Mouse (Mus musculus): ENCODE measurements around the gene Sectm1b. TPM values are rescaled to one million over a fixed set of nuclear protein-coding genes. Genes with fewer than 3 reads are reported as not detected.

Sectm1b gene
- total and polyA plus RNA-seq, 3 experiments: not detected

DNA sequence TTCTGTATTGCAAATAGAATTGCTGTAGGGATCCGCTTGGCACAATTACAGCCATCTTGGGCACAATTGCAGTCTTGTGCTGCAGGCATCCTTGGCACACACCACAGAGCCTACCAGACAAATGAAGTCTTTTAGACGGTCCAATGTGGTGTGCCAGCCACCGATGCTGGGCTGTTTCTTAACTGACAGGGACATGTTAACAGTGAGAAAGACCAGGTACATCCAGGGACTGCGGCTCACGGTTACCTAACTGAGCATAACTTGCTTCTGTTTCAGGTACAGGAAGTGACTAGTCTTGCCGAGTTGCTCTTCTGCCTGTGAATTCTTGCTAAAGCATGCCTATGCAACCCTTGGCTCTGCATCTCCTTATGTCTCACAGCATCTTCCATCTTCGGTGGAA is 49.7 kb downstream of the Sectm1b start:
- Histone ChIP-seq H3K9ac (ENCODE audit: low read depth, low read length) (no peak overlapping the region), H3K36me3 (ENCODE audit: control insufficient read depth, insufficient read depth, low read length) (no peaks in the 10 kb centered on the region), H3K27ac (no peak overlapping the region), H3K27me3 (ENCODE audit: control insufficient read depth, insufficient read depth, low read length) (no peaks in the 10 kb centered on the region), H3K79me2 (replicated peaks; ENCODE audit: control insufficient read depth, insufficient read depth, low read length) (no peaks in the 10 kb centered on the region), H3K4me1 (ENCODE audit: control insufficient read depth, insufficient read depth, low read length) (no peaks in the 10 kb centered on the region), H3K4me3 (no peak overlapping the region)
- 86% methylated on average over 7 of the region's 7 CpGs for WGBS
- no peak for TF ChIP-seq CTCF (IDR thresholded peaks at IDR 0.05)
- TF ChIP-seq EP300 (IDR thresholded peaks at IDR 0.05; ENCODE audit: insufficient read depth, low read depth, low read length): no peak
- no peak for TF ChIP-seq POLR2A (IDR thresholded peaks at IDR 0.05; ENCODE audit: insufficient read depth, low read depth, low read length)
- intact Hi-C loops (cut with DNase I): no loop called here
- no peak for DNase-seq

DNA sequence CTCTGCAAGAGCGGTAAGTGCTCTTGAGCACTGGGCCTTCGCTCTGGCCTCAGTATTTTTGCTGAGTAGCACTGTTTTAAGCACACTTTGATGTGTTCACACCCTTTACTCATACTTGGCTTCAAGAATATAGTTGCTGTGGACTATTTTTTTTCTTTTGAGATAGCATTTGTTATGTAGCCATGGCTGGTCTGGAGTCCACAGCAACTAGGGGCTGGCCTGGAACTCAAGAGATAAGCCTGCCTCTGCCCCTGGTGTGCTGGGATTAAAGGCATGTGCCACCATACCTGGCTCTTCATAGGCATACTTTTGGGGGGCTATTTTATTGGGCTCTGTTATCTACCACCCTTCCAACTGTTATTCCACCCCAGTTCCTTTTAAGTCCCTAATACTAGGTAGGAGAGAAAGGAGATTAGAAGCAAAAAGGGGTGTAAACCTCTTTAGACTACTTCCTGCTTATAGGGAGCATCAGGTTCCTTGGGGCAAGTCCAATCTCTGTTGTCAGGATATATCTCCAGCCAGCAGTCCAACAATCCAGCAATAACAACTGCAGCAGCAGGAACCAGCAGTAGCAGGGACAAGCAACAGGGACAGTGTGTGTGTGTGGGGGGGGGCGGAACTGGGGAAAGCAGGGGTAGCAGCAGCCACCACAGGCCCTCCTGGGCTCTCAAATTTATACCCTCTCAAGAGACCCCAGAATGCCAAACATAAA is 53.2 kb downstream of the Sectm1b start:
- intact Hi-C loops (cut with DNase I): no loop called here
- no peaks in the 10 kb centered on the region for H3K79me2 ChIP-seq (replicated peaks; ENCODE audit: control insufficient read depth, insufficient read depth, low read length)
- TF ChIP-seq EP300 (IDR thresholded peaks at IDR 0.05; ENCODE audit: insufficient read depth, low read depth, low read length) (no peak), CTCF (IDR thresholded peaks at IDR 0.05) (no peak), POLR2A (IDR thresholded peaks at IDR 0.05; ENCODE audit: insufficient read depth, low read depth, low read length) (no peak)
- H3K9ac ChIP-seq (ENCODE audit: low read depth, low read length): no peak overlapping the region
- no peaks in the 10 kb centered on the region for H3K4me1 ChIP-seq (ENCODE audit: control insufficient read depth, insufficient read depth, low read length)
- H3K36me3 ChIP-seq (ENCODE audit: control insufficient read depth, insufficient read depth, low read length): no peaks in the 10 kb centered on the region
- WGBS: 96% methylated on average over 3 of the region's 3 CpGs
- no peaks in the 10 kb centered on the region for H3K27me3 ChIP-seq (ENCODE audit: control insufficient read depth, insufficient read depth, low read length)
- H3K27ac ChIP-seq: no peak overlapping the region
- DNase-seq: no peak
- H3K4me3 ChIP-seq: no peak overlapping the region

DNA sequence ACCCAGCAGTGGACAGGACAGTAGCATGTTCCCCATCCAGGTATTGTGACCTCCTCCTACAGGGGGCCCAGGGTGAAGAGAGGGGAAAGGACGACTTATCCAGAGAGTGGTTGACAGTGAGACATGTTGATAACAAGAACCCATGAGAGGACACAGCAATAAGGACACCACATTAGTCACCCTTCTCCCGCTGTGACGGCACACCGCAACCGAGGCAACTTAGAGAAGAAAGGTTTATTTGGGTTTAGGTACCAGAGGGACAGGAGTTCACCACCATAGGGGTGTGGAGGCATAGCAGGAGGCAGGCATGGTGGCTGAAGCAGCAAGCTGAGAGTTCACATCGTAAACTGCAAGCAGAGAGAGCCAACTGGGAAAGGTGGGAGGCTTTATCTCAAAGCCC is 57.2 kb downstream of the Sectm1b start:
- no peak overlapping the region for H3K9ac ChIP-seq (ENCODE audit: low read depth, low read length)
- 62% methylated on average over 6 of the region's 6 CpGs for WGBS
- no peak overlapping the region for H3K4me3 ChIP-seq
- H3K27ac ChIP-seq: no peak overlapping the region
- H3K36me3 ChIP-seq (ENCODE audit: control insufficient read depth, insufficient read depth, low read length): no peaks in the 10 kb centered on the region
- intact Hi-C loops (cut with DNase I): no loop called here
- no peaks in the 10 kb centered on the region for H3K27me3 ChIP-seq (ENCODE audit: control insufficient read depth, insufficient read depth, low read length)
- TF ChIP-seq POLR2A (IDR thresholded peaks at IDR 0.05; ENCODE audit: insufficient read depth, low read depth, low read length): no peak
- no peak for TF ChIP-seq CTCF (IDR thresholded peaks at IDR 0.05)
- TF ChIP-seq EP300 (IDR thresholded peaks at IDR 0.05; ENCODE audit: insufficient read depth, low read depth, low read length): no peak
- peaks cover 2% of the 10 kb centered on the region for H3K4me1 ChIP-seq (ENCODE audit: control insufficient read depth, insufficient read depth, low read length)
- H3K79me2 ChIP-seq (replicated peaks; ENCODE audit: control insufficient read depth, insufficient read depth, low read length): no peaks in the 10 kb centered on the region
- no peak for DNase-seq

DNA sequence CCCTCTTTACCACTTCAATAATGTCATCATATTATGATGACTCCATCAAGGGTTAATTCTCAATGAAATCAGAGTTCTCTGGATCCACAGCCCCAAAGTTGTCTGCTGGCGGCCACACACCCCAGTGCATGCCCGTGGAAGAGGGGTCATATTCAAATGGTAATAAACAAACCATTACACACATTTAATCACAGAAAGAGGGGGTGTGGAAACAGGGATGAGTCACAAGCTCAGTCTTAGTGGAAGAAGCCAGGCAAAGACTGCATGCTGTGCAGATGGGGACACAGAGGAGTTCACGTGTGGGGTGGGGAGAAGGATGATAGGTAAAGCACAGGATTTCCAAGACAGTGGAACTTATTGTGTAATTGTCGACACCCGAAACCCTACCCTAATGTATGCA is 59.1 kb downstream of the Sectm1b start:
- no peaks in the 10 kb centered on the region for H3K27me3 ChIP-seq (ENCODE audit: control insufficient read depth, insufficient read depth, low read length)
- H3K36me3 ChIP-seq (ENCODE audit: control insufficient read depth, insufficient read depth, low read length): no peaks in the 10 kb centered on the region
- no peak overlapping the region for H3K27ac ChIP-seq
- DNase-seq: no peak
- intact Hi-C loops (cut with DNase I): no loop called here
- peaks cover 2% of the 10 kb centered on the region for H3K4me1 ChIP-seq (ENCODE audit: control insufficient read depth, insufficient read depth, low read length)
- H3K79me2 ChIP-seq (replicated peaks; ENCODE audit: control insufficient read depth, insufficient read depth, low read length): no peaks in the 10 kb centered on the region
- H3K9ac ChIP-seq (ENCODE audit: low read depth, low read length): no peak overlapping the region
- WGBS: 66% methylated on average over 5 of the region's 5 CpGs
- TF ChIP-seq EP300 (IDR thresholded peaks at IDR 0.05; ENCODE audit: insufficient read depth, low read depth, low read length) (no peak), CTCF (IDR thresholded peaks at IDR 0.05) (no peak), POLR2A (IDR thresholded peaks at IDR 0.05; ENCODE audit: insufficient read depth, low read depth, low read length) (no peak)
- no peak overlapping the region for H3K4me3 ChIP-seq

Other genes starting within 250 kb of the Sectm1b start
- 10 to 100 TPM; 22.0 to 32.1 TPM for gene Fasn, start 239.0 kb downstream of the Sectm1b start, total RNA-seq (2021)
- gene Fasn, start 239.0 kb downstream of the Sectm1b start, polyA plus RNA-seq (2012; rRNA removed): 318 and 731 TPM in 2 replicates
- gene Ccdc57, start 130.7 kb downstream of the Sectm1b start, total RNA-seq (2021): 1 to 10 TPM in 1 of 2 experiments, under 1 TPM in 1; 0.86 to 1.1 TPM
- gene Ccdc57, start 130.7 kb downstream of the Sectm1b start, polyA plus RNA-seq (2012; rRNA removed): 0.61 and 1.3 TPM in 2 replicates
- 1 to 10 TPM; 1.2 to 1.3 TPM for gene Slc16a3, start 115.1 kb downstream of the Sectm1b start, total RNA-seq (2021)
- 4.0 and 4.2 TPM in 2 replicates for gene Slc16a3, start 115.1 kb downstream of the Sectm1b start, polyA plus RNA-seq (2012; rRNA removed)
- gene Csnk1d, start 72.2 kb downstream of the Sectm1b start, total RNA-seq (2021): 10 to 100 TPM; 48.7 to 55.9 TPM
- gene Csnk1d, start 72.2 kb downstream of the Sectm1b start, polyA plus RNA-seq (2012; rRNA removed): 33.9 and 45.6 TPM in 2 replicates
- under 1 TPM; 0.23 to 0.26 TPM for gene Cd7, start 24.2 kb downstream of the Sectm1b start, total RNA-seq (2021)
- 1.3 and 1.9 TPM in 2 replicates for gene Cd7, start 24.2 kb downstream of the Sectm1b start, polyA plus RNA-seq (2012; rRNA removed)
- not detected for gene Sectm1a, start 17.7 kb upstream of the Sectm1b start, total RNA-seq (2021)
- not detected in 2 replicates for gene Sectm1a, start 17.7 kb upstream of the Sectm1b start, polyA plus RNA-seq (2012; rRNA removed)
- not detected for gene Tex19.2, start 55.1 kb upstream of the Sectm1b start, total RNA-seq (2021)
- gene Tex19.2, start 55.1 kb upstream of the Sectm1b start, polyA plus RNA-seq (2012; rRNA removed): not detected in 2 replicates
- gene Tex19.1, start 82.6 kb upstream of the Sectm1b start, total RNA-seq (2021): not detected
- gene Tex19.1, start 82.6 kb upstream of the Sectm1b start, polyA plus RNA-seq (2012; rRNA removed): not detected in 2 replicates
- gene Uts2r, start 96.7 kb upstream of the Sectm1b start, total RNA-seq (2021): under 1 TPM; 0.20 to 0.37 TPM
- 1.9 and 3.2 TPM in 2 replicates for gene Uts2r, start 96.7 kb upstream of the Sectm1b start, polyA plus RNA-seq (2012; rRNA removed)
- gene Hexdc, start 140.9 kb upstream of the Sectm1b start, total RNA-seq (2021): 1 to 10 TPM; 6.7 to 7.6 TPM
- gene Hexdc, start 140.9 kb upstream of the Sectm1b start, polyA plus RNA-seq (2012; rRNA removed): 10.1 and 15.6 TPM in 2 replicates
- 10 to 100 TPM; 15.8 to 19.8 TPM for gene Ogfod3, start 141.1 kb upstream of the Sectm1b start, total RNA-seq (2021)
- 12.5 and 15.8 TPM in 2 replicates for gene Ogfod3, start 141.1 kb upstream of the Sectm1b start, polyA plus RNA-seq (2012; rRNA removed)
- gene Cybc1, start 165.8 kb upstream of the Sectm1b start, total RNA-seq (2021): 1 to 10 TPM; 7.6 TPM
- 10.4 and 15.2 TPM in 2 replicates for gene Cybc1, start 165.8 kb upstream of the Sectm1b start, polyA plus RNA-seq (2012; rRNA removed)
- 100 to 1,000 TPM in 1 of 2 experiments, 10 to 100 TPM in 1; 76.7 to 102 TPM for gene Narf, start 173.7 kb upstream of the Sectm1b start, total RNA-seq (2021)
- gene Narf, start 173.7 kb upstream of the Sectm1b start, polyA plus RNA-seq (2012; rRNA removed): 91.4 and 145 TPM in 2 replicates
- gene Foxk2, start 196.4 kb upstream of the Sectm1b start, total RNA-seq (2021): 10 to 100 TPM; 20.3 to 22.0 TPM
- 13.6 and 19.4 TPM in 2 replicates for gene Foxk2, start 196.4 kb upstream of the Sectm1b start, polyA plus RNA-seq (2012; rRNA removed)

Data from heart, adult 2 months (tissue).